ENCODE assay signal across 14 mouse cellular contexts in genomic region chr14:80016112-80016511, GRCm38 (mm10). TPM values are rescaled to one million over a fixed set of nuclear protein-coding genes. Genes with fewer than 3 reads are reported as not detected.
DNase-seq lines count a peak whose midpoint lies in the region; ATAC-seq lines count a peak whose summit lies in the region.
"Had no signal": no experiment of that assay in that cellular context is flagged by ENCODE, and none has a peak within 500 bp of the region (broad histone marks: within the 10 kb centered on the region; RNA-seq: fewer than 3 reads in every experiment).

No protein-coding gene starts in this region.

- H3K4me3 ChIP-seq in kidney, embryonic 14.5 days (ENCODE audit: low read length) = no peak overlapping the region
- H3K4me3 ChIP-seq in embryonic facial prominence, embryonic 15.5 days (replicated peaks) = no peak overlapping the region
- no peak overlapping the region for H3K4me3 ChIP-seq in stomach, embryonic 16.5 days (replicated peaks; ENCODE audit: low read length)

- H3K9ac ChIP-seq in kidney, embryonic 14.5 days (ENCODE audit: low read depth, low read length) = no peak overlapping the region
- H3K9ac ChIP-seq in embryonic facial prominence, embryonic 15.5 days = no peak overlapping the region
- H3K9ac ChIP-seq in stomach, embryonic 16.5 days (ENCODE audit: low read length) = no peak overlapping the region
- H3K9ac ChIP-seq: liver, embryonic 14.5 days had no signal

- no peak for DNase-seq in kidney, adult 8-10 months
- DNase-seq in testis, postnatal 10 days (ENCODE audit: low spot score) = peak; percentile 43
- DNase-seq in testis, postnatal 14 days (ENCODE audit: low spot score) = no peak
- no peak for DNase-seq in neural tube, embryonic 10.5 days (ENCODE audit: extremely low spot score, low spot score)
- DNase-seq: cerebellum, adult 18-20 months; heart, adult 18-20 months; heart, postnatal 14 days; thymus, postnatal 25 days had no signal

- ATAC-seq in kidney, embryonic 14.5 days (ENCODE audit: low FRiP score, low TSS enrichment) = peak; percentile 65; the same call in 1 of the 2 replicates
- no peak for ATAC-seq in embryonic facial prominence, embryonic 15.5 days (ENCODE audit: insufficient number of reproducible peaks, low FRiP score, low TSS enrichment, low read depth)
- peak; percentile 71; the same call in 1 of the 2 replicates for ATAC-seq in stomach, embryonic 16.5 days (ENCODE audit: insufficient read depth, low FRiP score)
- ATAC-seq: CD4-positive, CD25-positive, alpha-beta regulatory T cell, adult 4 months; Patski had no signal

- H3K27me3 ChIP-seq in kidney, embryonic 14.5 days (ENCODE audit: control insufficient read depth, insufficient read depth, low read length) = no peaks in the 10 kb centered on the region
- no peaks in the 10 kb centered on the region for H3K27me3 ChIP-seq in embryonic facial prominence, embryonic 15.5 days
- H3K27me3 ChIP-seq in stomach, embryonic 16.5 days (ENCODE audit: control insufficient read depth, insufficient read depth, low read length) = no peaks in the 10 kb centered on the region

- H3K27ac ChIP-seq in kidney, embryonic 14.5 days (ENCODE audit: low read depth, low read length) = peak overlapping the region; percentile 4; the same call in 1 of the 2 replicates
- 0 out of 2 replicates have a peak overlapping the region, but pooled peaks have one; percentile 1 for H3K27ac ChIP-seq in embryonic facial prominence, embryonic 15.5 days (replicated peaks)
- peak overlapping the region; percentile 70 for H3K27ac ChIP-seq in stomach, embryonic 16.5 days (ENCODE audit: low read length)
- H3K27ac ChIP-seq: liver, embryonic 14.5 days had no signal

- H3K9me3 ChIP-seq in kidney, embryonic 14.5 days (ENCODE audit: control insufficient read depth, low read length) = no peaks in the 10 kb centered on the region
- H3K9me3 ChIP-seq in embryonic facial prominence, embryonic 15.5 days (replicated peaks) = no peaks in the 10 kb centered on the region
- no peaks in the 10 kb centered on the region for H3K9me3 ChIP-seq in stomach, embryonic 16.5 days (replicated peaks; ENCODE audit: control insufficient read depth, low read length)

- peaks cover 12% of the 10 kb centered on the region for H3K4me1 ChIP-seq in kidney, embryonic 14.5 days (ENCODE audit: control insufficient read depth, insufficient read depth, low read length)
- no peaks in the 10 kb centered on the region for H3K4me1 ChIP-seq in embryonic facial prominence, embryonic 15.5 days
- peaks cover 15% of the 10 kb centered on the region; the same call in 1 of the 2 replicates for H3K4me1 ChIP-seq in stomach, embryonic 16.5 days (ENCODE audit: control insufficient read depth, insufficient read depth, low read length)

- no peaks in the 10 kb centered on the region for H3K36me3 ChIP-seq in kidney, embryonic 14.5 days (ENCODE audit: control insufficient read depth, insufficient read depth, low read length)
- no peaks in the 10 kb centered on the region for H3K36me3 ChIP-seq in embryonic facial prominence, embryonic 15.5 days
- no peaks in the 10 kb centered on the region for H3K36me3 ChIP-seq in stomach, embryonic 16.5 days (ENCODE audit: control insufficient read depth, insufficient read depth, low read length)

- no peak overlapping the region for H3K4me2 ChIP-seq in kidney, embryonic 14.5 days (replicated peaks; ENCODE audit: low read depth, low read length)
- H3K4me2 ChIP-seq in embryonic facial prominence, embryonic 15.5 days (replicated peaks) = no peak overlapping the region
- no peak overlapping the region for H3K4me2 ChIP-seq in stomach, embryonic 16.5 days (ENCODE audit: low read depth, low read length)

RNA-seq across cellular contexts. Expression of gene Olfm4, which starts 32.2 kb away (rescaled TPM):
- polyA plus RNA-seq in kidney, embryonic 14.5 days (2014; fragmentation: Nextera tagmentation; extraction: Ambion mirVana) = 2.4 and 2.6 TPM in 2 replicates
- polyA plus RNA-seq in embryonic facial prominence, embryonic 15.5 days (2015; fragmentation: Nextera tagmentation; extraction: Ambion mirVana) = 1.0 and 1.2 TPM in 2 replicates
- 24.9 and 27.8 TPM in 2 replicates for polyA plus RNA-seq in stomach, embryonic 16.5 days (2015; fragmentation: Nextera tagmentation; extraction: Ambion mirVana)
- polyA plus RNA-seq: CD4-positive, CD25-positive, alpha-beta regulatory T cell, adult 4 months; Patski had no signal

Comparison
In these comparisons a context has a peak if more than half of its experiments do, and no peak if none do; other contexts are left out.
1. H3K27ac ChIP-seq: peak in every context shown above with its lines; median percentile 70 in stomach, embryonic 16.5 days; 4 in kidney, embryonic 14.5 days; 1 in embryonic facial prominence, embryonic 15.5 days.